Mouse (Mus musculus) heart, embryonic 10.5 days (tissue): ENCODE measurements around the gene Edc4. TPM values are rescaled to one million over a fixed set of nuclear protein-coding genes. Genes with fewer than 3 reads are reported as not detected.

Experiments
- DNase-seq: peaks from one replicate; pipeline ENCODE4 v3.0.0-alpha.2; 2017; ENCODE audit warnings: low spot score
- H3K27ac ChIP-seq: fragments of 300-500 bp; sonication (generic); 2 replicates; pipeline ENCODE4 v1.5.1; 2016; ENCODE audit warnings: mild to moderate bottlenecking
- H3K27me3 ChIP-seq: fragments of 300-500 bp; sonication (generic); 2 replicates; pipeline ENCODE4 v1.6.1; 2016; ENCODE audit warnings: mild to moderate bottlenecking; ENCODE audit not compliant: poor library complexity, insufficient read depth, severe bottlenecking
- H3K36me3 ChIP-seq: fragments of 300-500 bp; sonication (generic); 2 replicates; pipeline ENCODE4 v1.6.1; 2016; ENCODE audit warnings: mild to moderate bottlenecking, moderate library complexity
- H3K4me1 ChIP-seq: fragments of 300-500 bp; sonication (generic); 2 replicates; pipeline ENCODE4 v1.6.1; 2016; ENCODE audit warnings: mild to moderate bottlenecking
- H3K4me3 ChIP-seq: fragments of 300-500 bp; sonication (generic); 2 replicates; pipeline ENCODE4 v1.5.1; 2016; ENCODE audit warnings: mild to moderate bottlenecking, moderate library complexity
- H3K9me3 ChIP-seq: fragments of 300-500 bp; sonication (generic); 2 replicates; pipeline ENCODE4 v1.6.1; 2016; ENCODE audit warnings: mild to moderate bottlenecking, moderate library complexity
- WGBS: fragments of 180-500 bp; shearing (Covaris S2); methylation state at CpG from one replicate; pipeline ENCODE4 v1.1.7; 2016; 5-methylcytosine and 5-hydroxymethylcytosine counted together
- polyA plus RNA-seq: library from polyadenylated mRNA; unstranded; fragments of >200 nt; fragmentation: Nextera tagmentation; extraction: Ambion mirVana; gene quantifications from 2 replicates; pipeline ENCODE4 v1.2.1, GENCODE M21; 2016

The Edc4 gene
- polyA plus RNA-seq, 1 experiment from 2014 or later: 50.2 TPM

DNA sequence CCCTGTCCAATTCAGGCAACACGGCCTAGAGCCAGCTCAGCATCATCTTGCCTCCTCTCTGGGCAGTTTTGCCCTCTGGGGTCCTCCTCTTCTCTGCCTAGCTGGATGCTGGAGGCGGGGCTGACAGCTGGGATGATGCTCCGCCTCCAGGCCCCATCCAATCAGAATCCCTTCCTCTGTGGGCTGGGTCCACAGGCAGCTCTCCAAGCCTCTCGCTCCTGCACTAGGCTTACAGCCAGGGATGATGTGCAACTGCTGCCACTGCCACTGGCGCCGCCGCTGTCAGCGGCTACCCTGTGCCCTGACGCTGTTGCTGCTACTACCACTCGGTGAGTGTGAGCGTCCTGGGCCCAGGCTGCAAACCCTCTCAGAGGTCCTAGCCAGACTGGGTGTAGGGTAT is 12.7 kb downstream of the Edc4 start, which contains the start of gene Nrn1l:
Gene Nrn1l (plus strand): TSS at position 229 of the 400 bp plus-strand sequence.
- DNase-seq: peak; percentile 84
- no peaks in the 10 kb centered on the region for H3K9me3 ChIP-seq
- H3K36me3 ChIP-seq: peaks cover 53% of the 10 kb centered on the region
- peaks cover 11% of the 10 kb centered on the region; the same call in 1 of the 2 replicates for H3K4me1 ChIP-seq
- H3K27me3 ChIP-seq: no peaks in the 10 kb centered on the region
- peak within 1 kb of the TSS; percentile 20; the same call in 1 of the 2 replicates for H3K4me3 ChIP-seq
- WGBS: 8% methylated on average over 11 of the region's 11 CpGs
- 0 out of 2 replicates have a peak within 1 kb of the TSS, but pooled peaks have one; percentile 17 for H3K27ac ChIP-seq

DNA sequence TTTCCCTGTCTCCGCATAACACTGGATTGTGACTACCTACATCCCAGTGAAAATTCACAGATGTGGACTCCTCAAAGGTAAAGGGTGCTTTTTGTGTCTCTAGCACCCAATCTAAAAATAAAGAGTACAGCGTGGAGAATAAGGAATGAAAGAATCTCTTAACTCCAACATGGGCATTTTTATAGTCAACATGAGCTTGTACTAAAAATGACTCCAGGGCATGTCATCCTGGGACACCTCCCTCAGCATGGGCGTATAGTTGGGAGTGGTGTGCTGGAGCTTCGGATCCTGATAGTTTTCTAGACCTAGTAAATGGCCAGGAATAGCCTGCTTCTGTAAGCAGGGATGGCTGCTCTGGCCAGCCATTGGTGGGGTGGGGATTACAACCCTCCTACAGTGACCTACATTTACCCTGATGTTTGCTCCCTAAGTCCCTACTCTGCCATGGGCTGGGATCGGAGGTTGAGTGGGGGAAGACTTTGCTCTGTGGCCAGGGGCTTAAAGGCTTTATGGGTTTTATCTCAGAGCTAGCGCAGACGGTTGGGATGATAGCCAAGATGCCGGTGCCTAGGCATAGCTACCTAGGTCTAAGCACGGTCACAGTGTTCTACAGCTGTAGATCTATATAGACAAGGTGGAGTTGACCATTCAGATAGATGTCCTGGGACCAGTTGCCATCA is 17.3 kb downstream of the Edc4 start:
- Histone ChIP-seq H3K36me3 (peaks cover 8% of the 10 kb centered on the region), H3K4me1 (peaks cover 20% of the 10 kb centered on the region), H3K9me3 (no peaks in the 10 kb centered on the region), H3K27ac (no peak overlapping the region), H3K4me3 (no peak overlapping the region), H3K27me3 (no peaks in the 10 kb centered on the region)
- no peak for DNase-seq
- WGBS: 77% methylated on average over 9 of the region's 9 CpGs

DNA sequence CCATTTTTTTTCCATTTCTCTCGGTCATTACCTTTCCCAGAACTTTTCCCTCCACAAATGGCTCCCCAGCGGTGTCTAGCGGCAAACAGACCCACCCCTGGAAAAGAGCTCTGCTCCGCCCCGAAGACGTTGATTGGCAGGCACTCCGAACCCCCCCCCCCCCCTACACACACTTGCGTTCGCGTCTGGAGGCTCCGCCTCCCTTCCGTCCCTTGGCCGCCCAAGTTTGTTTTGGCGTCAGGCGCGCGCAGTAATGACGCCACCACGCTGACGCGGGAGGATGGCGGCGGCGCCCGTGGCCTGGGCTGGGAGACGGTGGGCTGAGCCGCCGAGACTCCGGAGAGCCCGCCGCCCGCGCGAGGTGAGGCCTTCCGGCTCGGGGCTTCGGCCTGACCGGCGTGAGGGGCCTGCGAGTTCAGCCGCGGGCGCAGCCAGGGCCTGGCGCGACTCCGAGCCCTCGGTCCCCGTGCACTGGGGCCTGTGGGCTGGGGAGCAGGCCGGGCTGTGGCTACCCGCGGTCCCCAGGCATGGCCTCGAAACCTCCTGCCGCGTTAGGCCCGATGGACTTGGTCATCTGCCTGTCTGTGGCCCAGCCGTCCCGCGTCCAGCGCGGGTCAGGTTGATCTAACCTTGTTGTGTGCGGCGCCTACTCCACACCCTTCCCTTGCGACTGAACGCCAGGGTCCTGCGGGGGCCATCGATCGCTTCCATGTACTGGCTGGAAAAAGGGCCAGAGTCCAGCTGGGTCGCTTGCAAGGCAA is 19.7 kb downstream of the Edc4 start, which contains the start of gene Pskh1:
Gene Pskh1 (plus strand): TSS at position 262 of the 761 bp plus-strand sequence.
- DNase-seq: peak; percentile 97
- no peaks in the 10 kb centered on the region for H3K9me3 ChIP-seq
- H3K4me1 ChIP-seq: peaks cover 12% of the 10 kb centered on the region
- H3K27me3 ChIP-seq: no peaks in the 10 kb centered on the region
- peak within 1 kb of the TSS; percentile 91 for H3K4me3 ChIP-seq
- WGBS: under 1% methylated on average over 68 of the region's 68 CpGs
- peak within 1 kb of the TSS; percentile 97 for H3K27ac ChIP-seq
- no peaks in the 10 kb centered on the region for H3K36me3 ChIP-seq

DNA sequence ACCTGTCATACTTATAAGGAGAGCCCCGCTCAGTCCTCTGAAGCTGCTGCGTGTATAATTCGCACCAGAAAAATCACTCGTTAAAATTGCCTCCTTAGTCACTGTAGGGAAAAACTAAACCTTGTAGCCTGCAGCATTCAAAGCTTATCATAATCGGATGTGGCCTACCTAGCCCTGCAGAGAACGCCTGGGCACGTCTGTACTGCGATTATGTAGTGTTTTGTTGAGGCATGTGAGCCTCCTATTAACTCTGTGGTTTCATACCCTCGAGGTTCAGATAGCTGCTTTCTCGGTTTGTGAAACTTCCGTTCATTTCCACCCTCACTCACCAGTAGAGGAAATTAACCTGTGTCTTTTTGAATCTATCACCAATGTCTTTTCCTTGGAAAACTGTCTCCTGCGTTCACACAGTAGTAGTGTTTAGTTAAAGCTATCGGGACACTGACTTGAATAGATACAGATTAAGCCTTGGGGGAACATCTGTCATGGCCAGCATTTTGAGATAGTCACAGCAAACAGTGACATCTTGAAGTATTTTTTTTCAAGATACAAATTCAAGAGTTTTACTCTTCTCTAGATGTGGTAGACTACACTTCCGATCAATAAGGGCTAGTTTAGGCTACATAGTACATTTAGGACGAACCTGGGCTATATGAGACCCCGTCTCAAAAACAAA is 20.4 kb downstream of the Edc4 start:
- no peak for DNase-seq
- 30% methylated on average over 16 of the region's 16 CpGs for WGBS
- no peaks in the 10 kb centered on the region for H3K9me3 ChIP-seq

DNA sequence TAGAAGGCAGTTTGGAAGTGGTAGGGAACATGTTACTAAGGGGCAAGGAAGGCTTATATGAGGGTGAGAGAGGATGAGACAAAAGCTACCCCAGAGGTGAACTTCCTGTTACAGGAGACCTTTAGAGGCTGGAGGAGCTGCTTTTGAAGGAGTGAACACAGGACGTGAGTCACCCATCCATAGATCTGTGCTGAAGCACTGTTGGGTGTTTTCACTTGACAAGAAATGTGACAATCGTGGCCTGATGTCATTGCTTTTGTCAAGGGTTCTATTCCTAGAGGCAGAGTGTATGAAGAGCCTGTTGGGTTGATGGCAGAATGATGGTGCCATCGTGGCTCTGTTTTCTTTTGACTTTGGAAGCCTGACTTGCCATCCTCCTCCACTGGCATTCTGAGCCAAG is 38.7 kb downstream of the Edc4 start:
- H3K36me3 ChIP-seq: peaks cover 26% of the 10 kb centered on the region

More for the DNA sequence above, 20.4 kb downstream of the Edc4 start:
- no peaks in the 10 kb centered on the region for H3K27me3 ChIP-seq
- peak overlapping the region; percentile 91 for H3K4me3 ChIP-seq
- no peaks in the 10 kb centered on the region for H3K36me3 ChIP-seq
- peaks cover 12% of the 10 kb centered on the region for H3K4me1 ChIP-seq
- H3K27ac ChIP-seq: peak overlapping the region; percentile 97

DNA sequence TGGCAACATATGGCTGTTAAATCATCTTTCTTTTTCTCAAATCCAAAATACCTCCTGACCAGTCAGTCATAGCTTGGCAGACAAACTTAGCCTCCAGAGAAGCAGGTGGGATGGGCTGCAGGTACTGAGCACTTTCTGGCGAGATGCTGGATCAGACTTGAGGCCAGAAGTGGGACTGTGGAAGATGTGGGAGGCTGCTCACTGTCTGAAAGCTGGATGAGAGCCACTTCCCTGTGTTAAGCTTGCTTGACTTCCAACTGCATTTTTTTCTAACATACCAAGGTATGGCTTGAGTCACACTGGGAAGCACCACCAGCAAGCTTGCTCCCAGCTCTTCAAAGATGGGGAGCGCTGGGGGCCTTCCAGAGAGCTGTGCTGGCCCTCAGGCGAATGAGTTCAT is 44.4 kb downstream of the Edc4 start:
- Histone ChIP-seq H3K9me3 (no peaks in the 10 kb centered on the region), H3K27ac (no peak overlapping the region), H3K4me1 (peaks cover 8% of the 10 kb centered on the region), H3K27me3 (no peaks in the 10 kb centered on the region), H3K36me3 (peaks cover 16% of the 10 kb centered on the region), H3K4me3 (no peak overlapping the region)
- no peak for DNase-seq
- WGBS: 60% methylated on average over 3 of the region's 3 CpGs

More for the DNA sequence above, 38.7 kb downstream of the Edc4 start:
- H3K4me1 ChIP-seq: peaks cover 9% of the 10 kb centered on the region; the same call in 1 of the 2 replicates
- H3K9me3 ChIP-seq: no peaks in the 10 kb centered on the region
- DNase-seq: no peak
- no peaks in the 10 kb centered on the region for H3K27me3 ChIP-seq
- H3K4me3 ChIP-seq: no peak overlapping the region
- H3K27ac ChIP-seq: no peak overlapping the region
- WGBS: 68% methylated on average over 3 of the region's 3 CpGs

DNA sequence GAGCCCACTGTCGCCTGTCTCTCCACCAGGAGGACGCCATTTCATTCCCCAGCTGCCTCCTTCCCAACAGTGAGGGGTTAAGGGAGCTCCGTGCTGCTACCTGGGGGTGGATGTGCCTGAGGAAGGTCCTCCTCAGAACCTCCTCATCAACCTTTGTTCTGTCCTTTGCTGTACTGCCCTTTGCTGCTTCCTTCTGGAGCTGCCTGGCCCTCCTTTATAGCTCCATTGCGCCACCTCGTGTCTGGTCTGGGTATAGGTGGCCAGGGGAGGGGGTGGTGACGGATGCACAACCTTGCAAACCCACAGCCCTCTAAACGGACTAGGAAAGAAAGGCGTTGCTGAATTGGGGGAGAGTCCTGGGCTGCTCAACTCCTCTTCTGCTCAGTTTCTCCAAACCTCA is 49.9 kb downstream of the Edc4 start:
- H3K27me3 ChIP-seq: no peaks in the 10 kb centered on the region
- peaks cover 23% of the 10 kb centered on the region for H3K36me3 ChIP-seq
- no peak overlapping the region for H3K4me3 ChIP-seq
- peak; percentile 90 for DNase-seq
- no peaks in the 10 kb centered on the region for H3K9me3 ChIP-seq
- 14% methylated on average over 8 of the region's 8 CpGs for WGBS
- peak overlapping the region; percentile 62 for H3K27ac ChIP-seq
- peaks cover 15% of the 10 kb centered on the region for H3K4me1 ChIP-seq

DNA sequence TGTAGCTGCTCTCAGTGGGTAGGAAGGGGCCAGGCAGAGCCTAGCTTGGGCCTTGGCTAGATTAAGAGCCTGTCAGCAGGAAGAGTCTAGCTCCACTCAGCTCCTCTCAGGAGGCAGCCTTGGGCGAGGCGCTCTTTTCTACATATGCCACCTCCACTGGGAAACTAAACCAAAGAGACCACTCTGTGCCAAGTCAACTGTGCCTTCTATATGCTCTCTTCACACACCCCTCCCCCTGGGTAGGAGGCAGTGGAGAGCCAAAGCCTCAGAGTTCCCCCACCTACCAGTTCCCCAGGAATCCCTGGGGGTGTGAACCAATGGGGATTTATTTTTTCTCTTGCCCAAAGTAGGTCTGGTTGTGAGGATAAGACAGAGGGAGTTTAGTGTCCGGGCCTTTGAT is 50.6 kb downstream of the Edc4 start:
- Histone ChIP-seq H3K36me3 (peaks cover 23% of the 10 kb centered on the region), H3K27ac (no peak overlapping the region), H3K27me3 (no peaks in the 10 kb centered on the region), H3K4me3 (no peak overlapping the region), H3K4me1 (peaks cover 22% of the 10 kb centered on the region), H3K9me3 (no peaks in the 10 kb centered on the region)
- no peak for DNase-seq
- WGBS: 84% methylated on average over 3 of the region's 3 CpGs

DNA sequence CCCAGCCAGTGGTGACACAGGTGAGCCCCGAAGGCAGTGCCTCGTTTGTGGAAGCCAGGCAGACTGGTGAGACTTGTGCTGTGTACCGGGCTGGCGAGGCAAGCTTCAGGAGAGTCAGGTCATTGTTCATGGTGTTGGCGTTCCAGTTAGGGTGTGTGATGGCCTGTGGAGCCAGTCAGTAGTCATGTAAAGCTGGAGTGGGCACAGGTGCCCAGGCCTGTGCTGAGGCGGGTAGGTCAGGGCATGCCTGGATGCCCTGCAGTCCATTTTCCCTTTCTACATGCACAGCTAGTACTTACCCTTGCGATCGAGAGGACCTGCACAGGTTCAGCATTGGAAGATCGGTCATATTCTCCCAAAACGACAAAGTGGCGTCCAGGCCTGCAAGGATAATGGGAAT is 51.8 kb downstream of the Edc4 start:
- no peaks in the 10 kb centered on the region for H3K27me3 ChIP-seq
- H3K4me1 ChIP-seq: peaks cover 27% of the 10 kb centered on the region
- H3K4me3 ChIP-seq: no peak overlapping the region
- peaks cover 23% of the 10 kb centered on the region for H3K36me3 ChIP-seq
- whole genome bisulfite sequencing: 85% methylated on average over 11 of the region's 11 CpGs
- no peak for DNase-seq
- no peaks in the 10 kb centered on the region for H3K9me3 ChIP-seq
- no peak overlapping the region for H3K27ac ChIP-seq

DNA sequence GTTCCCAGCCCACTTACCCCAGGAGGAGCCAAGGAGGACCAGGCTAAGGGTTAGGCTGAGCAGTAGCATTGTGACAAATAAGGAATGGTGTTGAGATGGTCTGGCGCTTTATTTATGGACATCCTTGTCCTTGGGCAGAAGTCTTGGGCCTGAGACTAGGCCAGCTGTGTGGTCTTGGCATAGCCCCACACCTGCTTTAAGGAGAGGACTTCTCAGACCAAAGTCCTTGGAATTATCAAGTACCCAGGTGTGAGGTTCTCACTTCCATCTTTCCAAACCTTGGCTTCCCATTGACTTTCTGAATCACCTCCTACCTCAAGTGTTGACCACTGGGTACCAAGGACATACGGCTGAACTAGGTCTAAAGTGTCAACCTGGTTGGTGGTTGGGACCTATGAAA is 53.1 kb downstream of the Edc4 start, which contains the start of gene Ctrl:
Gene Ctrl (minus strand): TSS at position 101 of the 400 bp plus-strand sequence.
- H3K27ac ChIP-seq: no peak within 1 kb of the TSS
- no peak for DNase-seq
- 82% methylated on average over 2 of the region's 2 CpGs for WGBS
- peaks cover 36% of the 10 kb centered on the region for H3K4me1 ChIP-seq
- H3K27me3 ChIP-seq: no peaks in the 10 kb centered on the region
- H3K36me3 ChIP-seq: peaks cover 23% of the 10 kb centered on the region
- no peaks in the 10 kb centered on the region for H3K9me3 ChIP-seq
- H3K4me3 ChIP-seq: no peak within 1 kb of the TSS

DNA sequence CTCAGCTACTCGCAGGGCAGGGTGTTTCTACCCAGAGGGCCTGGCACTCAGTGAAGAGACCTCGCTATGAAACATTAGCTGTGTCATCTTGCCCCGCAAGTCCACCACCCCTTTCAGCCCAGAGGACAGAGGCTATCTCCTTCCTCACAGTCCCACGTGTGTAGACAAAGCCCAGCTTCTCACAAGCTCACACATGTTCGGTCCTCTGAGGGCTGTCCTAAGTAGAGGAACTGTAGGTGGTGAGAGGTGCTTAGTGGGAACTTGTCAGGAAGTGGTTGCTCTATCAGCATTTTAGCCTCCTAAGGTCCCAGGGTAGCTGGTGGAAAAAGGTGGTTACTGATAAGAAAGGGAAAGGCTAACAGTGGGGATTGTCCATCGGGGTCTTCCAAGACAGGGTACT is 54.4 kb downstream of the Edc4 start:
- no peaks in the 10 kb centered on the region for H3K9me3 ChIP-seq
- no peak overlapping the region for H3K27ac ChIP-seq
- H3K27me3 ChIP-seq: no peaks in the 10 kb centered on the region
- peaks cover 35% of the 10 kb centered on the region for H3K4me1 ChIP-seq
- H3K36me3 ChIP-seq: peaks cover 26% of the 10 kb centered on the region
- H3K4me3 ChIP-seq: 0 out of 2 replicates have a peak overlapping the region, but pooled peaks have one; percentile 67
- 59% methylated on average over 6 of the region's 6 CpGs for WGBS
- DNase-seq: no peak

DNA sequence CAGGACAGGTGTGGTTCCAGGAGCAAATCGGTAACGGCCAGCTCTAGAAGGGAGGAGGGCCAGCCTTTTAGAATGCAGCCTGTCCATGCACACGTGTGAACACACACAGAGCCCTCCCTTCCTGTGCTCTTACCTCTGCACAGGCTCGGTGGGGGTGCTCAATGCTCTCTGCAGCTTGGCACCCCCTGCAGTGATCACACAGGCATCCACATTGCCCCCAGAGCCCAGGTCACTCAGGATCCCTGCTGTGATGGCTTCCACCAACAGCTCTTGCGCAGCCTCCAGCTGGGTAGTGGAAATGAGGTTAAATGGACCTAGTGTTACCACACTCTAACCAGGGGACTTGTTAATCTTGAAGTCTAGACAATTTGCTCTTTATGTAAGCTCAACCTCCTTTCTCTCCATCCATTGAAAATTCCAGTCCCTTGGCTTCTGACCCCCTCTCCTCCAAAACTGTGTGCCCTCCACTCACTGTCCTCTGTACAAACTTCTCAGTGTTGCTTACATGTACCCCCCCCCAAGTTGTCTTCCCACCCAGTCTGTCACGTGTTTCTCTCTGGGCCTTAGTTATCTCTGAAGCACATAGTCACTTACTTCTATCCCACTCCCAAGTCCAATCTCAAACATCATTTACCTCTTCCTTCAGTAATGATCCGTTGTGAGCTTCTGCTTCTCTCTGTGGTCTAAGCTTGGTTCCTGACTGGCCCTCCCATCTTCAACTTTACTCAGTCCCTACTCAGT is 55.4 kb downstream of the Edc4 start:
- no peaks in the 10 kb centered on the region for H3K27me3 ChIP-seq
- H3K4me1 ChIP-seq: peaks cover 26% of the 10 kb centered on the region
- H3K36me3 ChIP-seq: peaks cover 22% of the 10 kb centered on the region
- no peaks in the 10 kb centered on the region for H3K9me3 ChIP-seq
- peak overlapping the region; percentile 67 for H3K4me3 ChIP-seq
- no peak for DNase-seq
- 19% methylated on average over 7 of the region's 7 CpGs for WGBS
- peak overlapping the region; percentile 89 for H3K27ac ChIP-seq
